Mouse (Mus musculus): Measurements from ENCODE around the gene Esrra. TPM values are rescaled to one million over a fixed set of nuclear protein-coding genes. Genes with fewer than 3 reads are reported as not detected.

Gene Esrra
- polyA plus RNA-seq, 1 experiment, result 77.4 TPM

DNA sequence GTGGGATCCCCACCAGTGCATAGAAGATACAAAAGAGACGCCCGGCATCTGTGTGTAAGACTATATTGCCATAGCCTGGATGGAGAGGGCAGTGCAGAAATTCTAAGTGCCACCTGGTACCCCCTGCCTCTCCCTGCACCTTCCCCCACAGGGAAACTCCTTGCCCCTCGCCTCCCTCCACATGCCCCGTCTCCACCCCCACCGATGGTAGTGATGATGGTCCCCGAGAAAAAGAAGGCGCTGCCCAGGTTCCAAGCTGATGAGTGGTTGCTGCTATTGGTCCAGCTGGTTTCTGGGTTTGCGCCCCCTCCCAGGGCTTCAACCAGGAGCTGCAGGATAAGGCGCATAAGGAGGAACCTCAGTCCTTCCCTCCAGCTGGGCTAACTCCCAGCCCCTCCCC is 6.5 kb upstream of the Esrra start:
- no peak for TF ChIP-seq POLR2A (IDR thresholded peaks at IDR 0.05; ENCODE audit: control insufficient read depth, extremely low read depth, insufficient read depth, low read length, poor library complexity)
- no peak for TF ChIP-seq CTCF (IDR thresholded peaks at IDR 0.05; ENCODE audit: borderline replicate concordance, control insufficient read depth, extremely low read depth, insufficient read depth, low read length, poor library complexity)
- H3K27me3 ChIP-seq (ENCODE audit: control insufficient read depth, insufficient read depth, low read length), result peaks cover 28% of the 10 kb centered on the region; the same call in 1 of the 2 replicates
- no peaks in the 10 kb centered on the region for H3K36me3 ChIP-seq (ENCODE audit: control insufficient read depth, insufficient read depth, low read length)
- no peak overlapping the region for H3K27ac ChIP-seq (ENCODE audit: control insufficient read depth, insufficient read depth, low read length)
- H3K4me1 ChIP-seq (replicated peaks; ENCODE audit: control insufficient read depth, insufficient read depth, low read length), result peaks cover 12% of the 10 kb centered on the region
- no peak overlapping the region for H3K4me3 ChIP-seq (ENCODE audit: control insufficient read depth, insufficient read depth, low read length)
- WGBS, result 26% methylated on average over 9 of the region's 9 CpGs
- no peak for DNase-seq

DNA sequence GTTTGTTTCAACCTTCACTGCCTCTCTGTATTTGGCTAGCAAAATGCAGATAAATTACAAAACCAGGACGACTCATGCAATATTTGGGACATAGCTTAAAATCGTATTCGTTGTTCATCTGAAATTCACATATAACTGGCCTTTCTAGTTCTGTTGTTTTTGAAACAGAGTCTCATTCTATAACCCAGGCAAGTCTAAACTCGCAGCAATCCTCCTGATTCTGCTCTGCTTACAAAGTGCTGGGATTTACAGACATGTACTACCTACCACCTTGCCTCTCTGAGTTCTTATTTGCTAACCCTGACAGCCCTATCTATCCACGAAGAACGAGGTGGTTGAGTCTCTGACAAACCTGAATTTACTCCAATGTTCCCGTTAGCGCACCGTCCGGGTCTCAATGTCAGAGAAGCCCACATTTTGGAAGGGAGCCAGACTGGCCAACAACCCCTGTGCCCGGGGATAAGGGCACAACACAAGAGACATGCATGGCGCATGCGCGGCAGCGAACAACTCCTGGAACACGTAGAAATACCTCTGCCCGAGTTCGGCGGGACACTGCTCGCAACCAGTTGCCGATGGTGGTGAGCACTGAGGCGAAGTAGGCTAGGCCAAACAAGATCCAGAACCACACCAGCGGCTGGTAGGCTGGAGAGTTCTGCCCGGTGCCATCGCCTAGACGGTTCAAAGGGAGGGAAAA is 5.1 kb upstream of the Esrra start:
- Histone ChIP-seq H3K36me3 (ENCODE audit: control insufficient read depth, insufficient read depth, low read length) (no peaks in the 10 kb centered on the region), H3K4me3 (ENCODE audit: control insufficient read depth, insufficient read depth, low read length) (no peak overlapping the region), H3K4me1 (replicated peaks; ENCODE audit: control insufficient read depth, insufficient read depth, low read length) (peaks cover 19% of the 10 kb centered on the region), H3K27ac (ENCODE audit: control insufficient read depth, insufficient read depth, low read length) (no peak overlapping the region), H3K27me3 (ENCODE audit: control insufficient read depth, insufficient read depth, low read length) (peaks cover 22% of the 10 kb centered on the region; the same call in 1 of the 2 replicates)
- no peak for DNase-seq
- 19% methylated on average over 26 of the region's 26 CpGs for WGBS
- TF ChIP-seq CTCF (IDR thresholded peaks at IDR 0.05; ENCODE audit: borderline replicate concordance, control insufficient read depth, extremely low read depth, insufficient read depth, low read length, poor library complexity) (no peak), POLR2A (IDR thresholded peaks at IDR 0.05; ENCODE audit: control insufficient read depth, extremely low read depth, insufficient read depth, low read length, poor library complexity) (no peak)

DNA sequence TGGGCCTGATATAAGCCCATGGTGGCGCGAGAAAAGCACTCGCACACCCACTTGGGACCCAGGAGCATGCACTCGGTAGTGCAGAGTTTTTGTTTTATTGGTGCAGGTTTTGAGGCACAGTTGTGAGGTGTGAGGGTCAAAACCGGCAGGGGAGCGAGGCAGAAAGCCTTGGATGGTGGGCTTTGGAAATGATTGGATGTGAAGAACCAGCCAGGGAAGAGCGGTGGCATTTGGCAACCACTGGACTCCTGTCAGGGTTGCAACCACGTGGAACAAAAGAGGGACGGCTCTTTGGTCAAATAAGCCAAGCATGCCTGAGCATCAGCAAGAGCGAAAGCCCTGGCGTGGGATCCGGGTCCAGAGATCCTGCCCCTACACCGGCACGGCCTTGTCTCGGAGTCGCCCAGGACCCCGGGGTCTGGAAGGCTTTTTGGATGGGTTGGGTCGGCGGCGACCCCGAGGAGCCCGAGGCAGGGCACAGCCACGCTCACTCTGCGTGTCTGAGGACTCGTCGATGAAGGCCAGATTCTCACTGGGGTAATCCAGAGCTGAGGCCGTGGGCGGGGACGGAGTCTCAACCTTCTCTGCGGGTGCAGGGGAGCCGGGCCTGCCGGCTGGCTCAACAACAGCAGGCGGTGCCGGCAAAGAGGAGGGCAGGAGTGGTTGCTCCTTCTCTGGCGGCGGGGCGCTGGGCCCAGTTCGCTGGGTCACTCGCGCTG is 4.2 kb upstream of the Esrra start:
- Histone ChIP-seq H3K4me1 (replicated peaks; ENCODE audit: control insufficient read depth, insufficient read depth, low read length) (peaks cover 21% of the 10 kb centered on the region), H3K4me3 (ENCODE audit: control insufficient read depth, insufficient read depth, low read length) (no peak overlapping the region), H3K27me3 (ENCODE audit: control insufficient read depth, insufficient read depth, low read length) (peaks cover 22% of the 10 kb centered on the region; the same call in 1 of the 2 replicates), H3K36me3 (ENCODE audit: control insufficient read depth, insufficient read depth, low read length) (no peaks in the 10 kb centered on the region), H3K27ac (ENCODE audit: control insufficient read depth, insufficient read depth, low read length) (no peak overlapping the region)
- TF ChIP-seq POLR2A (IDR thresholded peaks at IDR 0.05; ENCODE audit: control insufficient read depth, extremely low read depth, insufficient read depth, low read length, poor library complexity) (no peak), CTCF (IDR thresholded peaks at IDR 0.05; ENCODE audit: borderline replicate concordance, control insufficient read depth, extremely low read depth, insufficient read depth, low read length, poor library complexity) (no peak)
- DNase-seq, result no peak
- WGBS, result 33% methylated on average over 40 of the region's 40 CpGs

DNA sequence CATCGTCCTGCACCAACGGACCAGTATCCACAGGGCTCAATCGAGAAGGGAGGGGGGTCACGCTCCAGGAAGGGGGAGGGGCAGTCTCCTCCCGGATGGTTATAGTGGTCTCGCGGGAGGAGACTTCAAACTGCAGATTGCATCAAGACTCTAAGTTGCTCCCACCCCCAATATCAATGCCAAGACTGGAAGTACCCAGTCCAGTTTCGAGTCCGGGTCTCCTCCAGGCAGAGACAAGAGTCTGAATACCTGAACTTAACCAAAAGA is 3.6 kb upstream of the Esrra start, which contains the start of gene Catsperz:
Gene Catsperz (minus strand): TSS at position 74 of the 267 bp plus-strand sequence.
- 7% methylated on average over 9 of the region's 9 CpGs for WGBS
- DNase-seq, result no peak
- no peak for TF ChIP-seq POLR2A (IDR thresholded peaks at IDR 0.05; ENCODE audit: control insufficient read depth, extremely low read depth, insufficient read depth, low read length, poor library complexity)
- TF ChIP-seq CTCF (IDR thresholded peaks at IDR 0.05; ENCODE audit: borderline replicate concordance, control insufficient read depth, extremely low read depth, insufficient read depth, low read length, poor library complexity), result no peak
- H3K4me3 ChIP-seq (ENCODE audit: control insufficient read depth, insufficient read depth, low read length), result peak within 1 kb of the TSS; percentile 10; the same call in 1 of the 2 replicates
- no peaks in the 10 kb centered on the region for H3K36me3 ChIP-seq (ENCODE audit: control insufficient read depth, insufficient read depth, low read length)
- H3K27ac ChIP-seq (ENCODE audit: control insufficient read depth, insufficient read depth, low read length), result no peak within 1 kb of the TSS
- peaks cover 22% of the 10 kb centered on the region; the same call in 1 of the 2 replicates for H3K27me3 ChIP-seq (ENCODE audit: control insufficient read depth, insufficient read depth, low read length)
- peaks cover 27% of the 10 kb centered on the region for H3K4me1 ChIP-seq (replicated peaks; ENCODE audit: control insufficient read depth, insufficient read depth, low read length)

DNA sequence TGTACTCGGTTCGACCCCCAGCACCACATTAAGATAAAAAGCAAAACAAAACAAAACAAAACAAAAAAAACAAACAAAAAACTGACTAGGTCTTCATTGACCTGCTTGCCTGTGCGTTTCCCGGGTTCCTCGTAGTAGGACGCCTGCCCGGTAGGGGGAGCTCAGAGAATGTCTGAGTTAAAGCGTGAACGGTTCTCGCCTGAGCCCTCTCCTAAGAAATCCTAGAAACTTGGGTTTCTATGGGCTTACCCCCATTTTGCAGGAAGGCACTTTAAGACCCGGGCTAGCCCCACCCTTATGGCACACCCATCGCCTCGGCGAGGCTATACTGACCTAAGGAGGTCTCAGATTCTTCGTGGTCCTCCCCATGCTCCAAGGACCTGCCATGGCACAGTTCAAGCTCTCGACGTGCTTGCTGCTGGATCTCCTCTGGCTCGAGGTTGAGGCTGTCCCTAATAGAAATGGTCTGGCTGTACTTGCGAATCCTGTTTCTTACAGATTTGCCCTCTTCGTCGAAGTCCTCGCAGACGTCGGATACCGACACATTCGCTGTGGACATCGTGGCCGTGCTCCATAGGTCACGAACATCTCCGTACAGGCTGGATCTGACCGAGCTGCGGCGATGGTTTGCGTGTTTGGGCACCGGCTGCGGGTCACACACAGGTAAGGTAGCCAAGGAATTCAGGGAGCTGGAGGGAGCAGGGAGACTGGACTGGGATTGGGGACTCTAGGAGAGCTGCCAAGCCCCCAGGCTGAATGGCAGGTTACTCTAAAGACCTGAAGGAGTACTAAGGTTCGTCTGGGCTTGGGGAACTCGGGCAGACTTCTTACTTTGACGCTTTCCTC is 3.1 kb upstream of the Esrra start:
- Histone ChIP-seq H3K36me3 (ENCODE audit: control insufficient read depth, insufficient read depth, low read length) (no peaks in the 10 kb centered on the region), H3K27me3 (ENCODE audit: control insufficient read depth, insufficient read depth, low read length) (peaks cover 22% of the 10 kb centered on the region; the same call in 1 of the 2 replicates), H3K4me3 (ENCODE audit: control insufficient read depth, insufficient read depth, low read length) (peak overlapping the region; percentile 10; the same call in 1 of the 2 replicates), H3K4me1 (replicated peaks; ENCODE audit: control insufficient read depth, insufficient read depth, low read length) (peaks cover 30% of the 10 kb centered on the region), H3K27ac (ENCODE audit: control insufficient read depth, insufficient read depth, low read length) (no peak overlapping the region)
- TF ChIP-seq CTCF (IDR thresholded peaks at IDR 0.05; ENCODE audit: borderline replicate concordance, control insufficient read depth, extremely low read depth, insufficient read depth, low read length, poor library complexity), result 0 out of 2 replicates have a peak, but pooled peaks have one; percentile 70
- no peak for TF ChIP-seq POLR2A (IDR thresholded peaks at IDR 0.05; ENCODE audit: control insufficient read depth, extremely low read depth, insufficient read depth, low read length, poor library complexity)
- WGBS, result 6% methylated on average over 39 of the region's 39 CpGs
- DNase-seq, result peak; percentile 88
